ENCODE assay signal across 24 mouse cellular contexts in the genomic region with DNA sequence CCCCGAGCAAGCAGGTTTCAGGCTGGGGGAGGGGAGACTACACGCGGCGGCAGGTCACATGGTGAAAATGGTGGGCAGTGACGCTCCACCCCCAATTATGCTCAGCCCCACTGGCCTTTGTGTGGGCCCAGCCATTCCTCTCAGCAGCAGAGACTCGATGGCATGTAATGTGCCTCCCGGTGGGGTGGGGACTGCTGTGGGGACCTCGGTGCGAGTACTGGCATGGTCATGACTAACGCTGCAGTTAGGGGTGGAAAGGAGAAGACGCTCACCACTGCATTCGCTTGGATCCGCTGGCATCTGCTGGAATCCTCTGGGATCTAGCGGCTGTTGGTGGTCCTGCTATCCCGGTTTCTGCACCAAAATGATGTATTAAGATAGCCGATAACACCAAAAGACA.
A peak's percentile ranks its signal among the peaks of the same experiment; 100 is the strongest.
DNase-seq lines count a peak whose midpoint lies in the region; TF ChIP-seq lines count a peak whose summit lies in the region.
"Had no signal": no experiment of that assay in that cellular context is flagged by ENCODE, and none has a peak within 500 bp of the region (broad histone marks: within the 10 kb centered on the region; RNA-seq: fewer than 3 reads in every experiment).

No protein-coding gene starts in this region.

- peak; percentile 14 for DNase-seq in gastrocnemius, adult 2 months
- DNase-seq in gastrocnemius, postnatal 4 days (ENCODE audit: low spot score in 2 of 2), result no peak
- peak; percentile 7 for DNase-seq in left cerebral cortex, postnatal 4 days
- DNase-seq in left cerebral cortex, adult 2 months (ENCODE audit: extremely low spot score in 1 of 2, low spot score in 2 of 2), result no peak
- DNase-seq in testis, postnatal 14 days (ENCODE audit: low spot score), result no peak
- peak; percentile 47 for DNase-seq in testis, postnatal 10 days (ENCODE audit: low spot score)
- no peak for DNase-seq in spleen, postnatal 4 days (ENCODE audit: low spot score in 2 of 2)
- DNase-seq: adrenal gland, postnatal 25 days; B cell, adult 2 months; cerebellum, postnatal 36 days; heart, postnatal 10 days; kidney, adult 9 months; lung, postnatal 36 days; thymus, adult 18-20 months; thymus, postnatal 36 days had no signal

- peaks cover 3% of the 10 kb centered on the region; the same call in 1 of the 2 replicates for H3K4me1 ChIP-seq in testis, adult 2 months (ENCODE audit: control insufficient read depth, insufficient read depth, low read length)
- H3K4me1 ChIP-seq: forebrain, embryonic 15.5 days; heart, embryonic 13.5 days; lung, embryonic 15.5 days; midbrain, embryonic 15.5 days had no signal

- H3K4me3 ChIP-seq in gastrocnemius, adult 2 months, result no peak overlapping the region
- no peak overlapping the region for H3K4me3 ChIP-seq in left cerebral cortex, adult 2 months
- H3K4me3 ChIP-seq in testis, adult 2 months (ENCODE audit: control insufficient read depth, low read depth, low read length), result no peak overlapping the region
- H3K4me3 ChIP-seq: forebrain, embryonic 15.5 days; heart, adult 2 months; heart, embryonic 13.5 days; limb, embryonic 13.5 days; lung, embryonic 15.5 days; midbrain, embryonic 15.5 days; neural tube, embryonic 15.5 days had no signal

- H3K27ac ChIP-seq in gastrocnemius, adult 2 months, result no peak overlapping the region
- no peak overlapping the region for H3K27ac ChIP-seq in left cerebral cortex, adult 2 months
- no peak overlapping the region for H3K27ac ChIP-seq in testis, adult 2 months (ENCODE audit: control insufficient read depth, insufficient read depth, low read depth, low read length)
- H3K27ac ChIP-seq: forebrain, embryonic 15.5 days; heart, adult 2 months; heart, embryonic 13.5 days; hindbrain, embryonic 14.5 days; limb, embryonic 13.5 days; lung, embryonic 15.5 days; midbrain, embryonic 15.5 days; neural tube, embryonic 15.5 days had no signal

- intact Hi-C loops in gastrocnemius, adult 2 months (cut with DNase I), result no loop called here
- intact Hi-C loops in left cerebral cortex, postnatal 4 days (cut with DNase I), result no loop called here
- intact Hi-C loops in left cerebral cortex, adult 2 months (cut with DNase I), result no loop called here

- TF ChIP-seq POLR2A in testis, adult 2 months (IDR thresholded peaks at IDR 0.05; ENCODE audit: control insufficient read depth, low read depth, low read length), result peak; percentile 35; the same call in 1 of the 2 replicates

- H3K36me3 ChIP-seq in testis, adult 2 months (ENCODE audit: control insufficient read depth, insufficient read depth, low read length), result peaks cover 1% of the 10 kb centered on the region
- H3K36me3 ChIP-seq: forebrain, embryonic 15.5 days; heart, embryonic 13.5 days; limb, embryonic 13.5 days; lung, embryonic 15.5 days; midbrain, embryonic 15.5 days; neural tube, embryonic 15.5 days had no signal

- no peaks in the 10 kb centered on the region for H3K27me3 ChIP-seq in testis, adult 2 months (ENCODE audit: control insufficient read depth, insufficient read depth, low read length)
- H3K27me3 ChIP-seq: forebrain, embryonic 15.5 days; heart, embryonic 13.5 days; limb, embryonic 13.5 days; lung, embryonic 15.5 days; midbrain, embryonic 15.5 days; neural tube, embryonic 15.5 days had no signal

- TF ChIP-seq CTCF in gastrocnemius, adult 2 months (IDR thresholded peaks at IDR 0.05), result no peak
- no peak for TF ChIP-seq CTCF in left cerebral cortex, adult 2 months (IDR thresholded peaks at IDR 0.05)
- no peak for TF ChIP-seq CTCF in testis, adult 2 months (IDR thresholded peaks at IDR 0.05; ENCODE audit: control insufficient read depth, insufficient read depth, insufficient replicate concordance, low read depth, low read length)

Comparison
In these comparisons a context has a peak if more than half of its experiments do, and no peak if none do; other contexts are left out.
1. DNase-seq: peak in gastrocnemius, adult 2 months (single experiment), left cerebral cortex, postnatal 4 days (single experiment) and testis, postnatal 10 days (single experiment); none in gastrocnemius, postnatal 4 days (0 of 2), left cerebral cortex, adult 2 months (0 of 2), testis, postnatal 14 days (single experiment) and spleen, postnatal 4 days (0 of 2).